Mouse (Mus musculus): ENCODE results near the gene Dennd4a.
A peak's percentile ranks its signal among the peaks of the same experiment; 100 is the strongest.

Gene Dennd4a

GRCm38 (mm10) chr9:64925771-64926170, 114.6 kb downstream of the Dennd4a start:
- no peak for DNase-seq

GRCm38 (mm10) chr9:64926201-64926991, 115.3 kb downstream of the Dennd4a start:
- DNase-seq, result peak; percentile 64

GRCm38 (mm10) chr9:64930256-64930655, 119.1 kb downstream of the Dennd4a start:
- no peak for DNase-seq

- no peak for DNase-seq
Measured at GRCm38 (mm10) chr9:64931751-64932610, 120.8 kb downstream of the Dennd4a start.

GRCm38 (mm10) chr9:64934015-64934754, 123.0 kb downstream of the Dennd4a start:
- peak; percentile 33 for DNase-seq

GRCm38 (mm10) chr9:64936508-64936907, 125.4 kb downstream of the Dennd4a start:
- DNase-seq, result peak; percentile 43

GRCm38 (mm10) chr9:64937491-64937890, 126.4 kb downstream of the Dennd4a start:
- no peak for DNase-seq

- DNase-seq, result no peak
Measured at GRCm38 (mm10) chr9:64938535-64938934, 127.4 kb downstream of the Dennd4a start.

- no peak for DNase-seq
Measured at GRCm38 (mm10) chr9:64939281-64939680, 128.1 kb downstream of the Dennd4a start.

- DNase-seq, result no peak
Measured at GRCm38 (mm10) chr9:64939790-64940189, 128.7 kb downstream of the Dennd4a start.

GRCm38 (mm10) chr9:64940731-64941346, 129.7 kb downstream of the Dennd4a start:
- no peak for DNase-seq

- DNase-seq, result no peak
Measured at GRCm38 (mm10) chr9:64941650-64942049, 130.5 kb downstream of the Dennd4a start.

GRCm38 (mm10) chr9:64943997-64944396, 132.9 kb downstream of the Dennd4a start:
- DNase-seq, result no peak

GRCm38 (mm10) chr9:64947483-64948095, 136.4 kb downstream of the Dennd4a start:
- no peak for DNase-seq

GRCm38 (mm10) chr9:64951161-64951657, 140.1 kb downstream of the Dennd4a start, which contains the start of gene Slc24a1:
Gene Slc24a1, minus strand, starts transcription at chr9:64951607.
- DNase-seq, result no peak

GRCm38 (mm10) chr9:64952055-64952454, 140.9 kb downstream of the Dennd4a start:
- no peak for DNase-seq

GRCm38 (mm10) chr9:64953190-64953589, 142.1 kb downstream of the Dennd4a start:
- no peak for DNase-seq

GRCm38 (mm10) chr9:64956337-64956736, 145.2 kb downstream of the Dennd4a start:
- DNase-seq, result no peak

GRCm38 (mm10) chr9:64957276-64957675, 146.1 kb downstream of the Dennd4a start:
- DNase-seq, result no peak

- peak; percentile 97 for DNase-seq
Measured at GRCm38 (mm10) chr9:64960117-64960977, 149.2 kb downstream of the Dennd4a start, which contains the start of gene Ints14. Gene Ints14, plus strand, starts transcription at chr9:64960905.

- DNase-seq, result no peak
Measured at GRCm38 (mm10) chr9:64960978-64961320, 149.8 kb downstream of the Dennd4a start.
